Comparison of ENCODE assay signal across 26 mouse cellular contexts in the genomic region with DNA sequence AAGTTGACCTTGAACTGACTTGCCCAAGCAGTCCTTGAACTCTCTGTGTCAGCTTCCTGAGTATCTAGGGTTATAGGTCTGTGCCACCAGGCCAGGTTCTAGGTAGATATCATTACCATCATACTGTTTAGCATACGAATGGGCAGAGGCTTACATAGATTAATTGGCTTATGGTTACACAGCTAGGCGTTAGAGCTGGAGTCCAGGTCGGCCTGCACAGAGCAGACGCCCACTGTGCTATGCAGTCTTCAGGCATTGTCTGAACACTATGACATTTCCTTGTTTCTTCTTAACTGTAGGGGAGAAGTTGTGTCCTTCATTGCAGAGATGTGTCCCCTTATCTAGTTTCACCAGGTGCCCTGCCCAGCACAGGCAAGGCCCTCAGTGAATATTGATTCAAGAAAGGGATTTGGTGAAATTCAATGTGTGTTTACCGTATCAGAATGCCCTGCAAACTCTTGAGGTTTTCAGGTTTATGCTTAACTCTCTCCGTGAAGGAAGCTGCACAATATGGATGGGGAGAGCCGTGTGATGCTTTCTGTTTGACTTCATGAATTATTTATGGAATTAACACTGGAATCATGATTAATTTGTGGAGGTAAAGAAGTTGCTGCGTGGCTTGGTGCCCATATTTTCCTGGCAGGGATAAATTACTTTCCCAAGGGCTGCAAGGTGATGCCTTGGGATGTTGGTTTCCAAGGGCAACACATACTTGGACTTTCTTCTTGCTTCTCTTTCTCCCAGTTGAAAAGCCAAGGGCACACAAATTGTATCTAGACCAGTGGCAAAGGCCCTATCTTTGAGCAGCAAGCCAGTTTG.
DNase-seq lines count a peak whose midpoint lies in the region; ATAC-seq and TF ChIP-seq lines count a peak whose summit lies in the region.
"Had no signal": no experiment of that assay in that cellular context is flagged by ENCODE, and none has a peak within 500 bp of the region (broad histone marks: within the 10 kb centered on the region; RNA-seq: fewer than 3 reads in every experiment).

No protein-coding gene starts in this region.

- H3K4me3 ChIP-seq in forebrain, embryonic 13.5 days: no peak overlapping the region
- H3K4me3 ChIP-seq in forebrain, embryonic 11.5 days (ENCODE audit: low read depth, low read length): no peak overlapping the region
- no peak overlapping the region for H3K4me3 ChIP-seq in hindbrain, embryonic 13.5 days
- no peak overlapping the region for H3K4me3 ChIP-seq in hindbrain, embryonic 16.5 days (ENCODE audit: low read length)
- no peak overlapping the region for H3K4me3 ChIP-seq in midbrain, embryonic 14.5 days (replicated peaks; ENCODE audit: low read depth, low read length)
- H3K4me3 ChIP-seq: embryonic facial prominence, embryonic 12.5 days; heart, embryonic 15.5 days; layer of hippocampus, adult 2 months; left cerebral cortex, adult 2 months; limb, embryonic 12.5 days; liver, embryonic 15.5 days had no signal

- DNase-seq in forebrain, embryonic 11.5 days (ENCODE audit: low spot score): no peak
- DNase-seq in brain, embryonic 14.5 days (ENCODE audit: low read depth): peak; percentile 89
- DNase-seq in midbrain, embryonic 14.5 days: peak; percentile 42
- DNase-seq in adrenal gland, adult 2 months: no peak
- DNase-seq: adrenal gland, postnatal 10 days; cerebellum, adult 11-12 months; cerebellum, adult 9-11 months; embryo, embryonic 11 days; gastrocnemius, postnatal 10 days; kidney, adult 9 months; kidney, postnatal 14 days; lung, embryonic 14.5 days; lung, postnatal 14 days; spleen, adult 18-20 months; thymus, postnatal 4 days had no signal

- no peaks in the 10 kb centered on the region for H3K27me3 ChIP-seq in forebrain, embryonic 13.5 days
- H3K27me3 ChIP-seq in forebrain, embryonic 11.5 days (ENCODE audit: control insufficient read depth, insufficient read depth, low read length): no peaks in the 10 kb centered on the region
- no peaks in the 10 kb centered on the region for H3K27me3 ChIP-seq in hindbrain, embryonic 13.5 days
- H3K27me3 ChIP-seq in hindbrain, embryonic 16.5 days (replicated peaks; ENCODE audit: control insufficient read depth, insufficient read depth, low read length): no peaks in the 10 kb centered on the region
- peaks cover 10% of the 10 kb centered on the region for H3K27me3 ChIP-seq in midbrain, embryonic 14.5 days (ENCODE audit: control insufficient read depth, insufficient read depth, low read length)
- H3K27me3 ChIP-seq: embryonic facial prominence, embryonic 12.5 days; heart, embryonic 15.5 days; limb, embryonic 12.5 days; liver, embryonic 15.5 days had no signal

- H3K36me3 ChIP-seq in forebrain, embryonic 13.5 days (ENCODE audit: poor library complexity, severe bottlenecking): no peaks in the 10 kb centered on the region
- no peaks in the 10 kb centered on the region for H3K36me3 ChIP-seq in forebrain, embryonic 11.5 days (ENCODE audit: control insufficient read depth, insufficient read depth, low read length)
- H3K36me3 ChIP-seq in hindbrain, embryonic 13.5 days: no peaks in the 10 kb centered on the region
- no peaks in the 10 kb centered on the region for H3K36me3 ChIP-seq in hindbrain, embryonic 16.5 days (ENCODE audit: control insufficient read depth, insufficient read depth, low read length)
- H3K36me3 ChIP-seq in midbrain, embryonic 14.5 days (ENCODE audit: control insufficient read depth, insufficient read depth, low read length): no peaks in the 10 kb centered on the region
- H3K36me3 ChIP-seq: embryonic facial prominence, embryonic 12.5 days; G1E; heart, embryonic 15.5 days; limb, embryonic 12.5 days; liver, embryonic 15.5 days had no signal

- no peaks in the 10 kb centered on the region for H3K9me3 ChIP-seq in forebrain, embryonic 13.5 days (replicated peaks)
- no peaks in the 10 kb centered on the region for H3K9me3 ChIP-seq in forebrain, embryonic 11.5 days (ENCODE audit: control insufficient read depth, low read length)
- no peaks in the 10 kb centered on the region for H3K9me3 ChIP-seq in hindbrain, embryonic 13.5 days
- no peaks in the 10 kb centered on the region for H3K9me3 ChIP-seq in hindbrain, embryonic 16.5 days (ENCODE audit: control insufficient read depth, low read length)
- H3K9me3 ChIP-seq in midbrain, embryonic 14.5 days (ENCODE audit: control insufficient read depth, low read length): no peaks in the 10 kb centered on the region
- H3K9me3 ChIP-seq: embryonic facial prominence, embryonic 12.5 days; heart, embryonic 15.5 days; limb, embryonic 12.5 days; liver, embryonic 15.5 days had no signal

- H3K4me1 ChIP-seq in forebrain, embryonic 13.5 days: peaks cover 36% of the 10 kb centered on the region
- peaks cover 10% of the 10 kb centered on the region for H3K4me1 ChIP-seq in forebrain, embryonic 11.5 days (replicated peaks; ENCODE audit: control insufficient read depth, insufficient read depth, low read length)
- H3K4me1 ChIP-seq in hindbrain, embryonic 13.5 days (replicated peaks): peaks cover 35% of the 10 kb centered on the region
- H3K4me1 ChIP-seq in hindbrain, embryonic 16.5 days (ENCODE audit: control insufficient read depth, insufficient read depth, low read depth, low read length): peaks cover 11% of the 10 kb centered on the region
- H3K4me1 ChIP-seq in midbrain, embryonic 14.5 days (ENCODE audit: control insufficient read depth, insufficient read depth, low read length): peaks cover 15% of the 10 kb centered on the region
- H3K4me1 ChIP-seq: embryonic facial prominence, embryonic 12.5 days; heart, embryonic 15.5 days; liver, embryonic 15.5 days had no signal

- peak; percentile 54 for ATAC-seq in forebrain, embryonic 13.5 days
- no peak for ATAC-seq in forebrain, embryonic 11.5 days (replicated peaks; ENCODE audit: low FRiP score)
- ATAC-seq in hindbrain, embryonic 13.5 days (ENCODE audit: low FRiP score): 0 out of 2 replicates have a peak, but pooled peaks have one; percentile 27
- no peak for ATAC-seq in hindbrain, embryonic 16.5 days
- ATAC-seq in midbrain, embryonic 14.5 days (ENCODE audit: low FRiP score, low TSS enrichment): no peak
- ATAC-seq: intestine, embryonic 16.5 days had no signal

- TF ChIP-seq POLR2A in brain, embryonic 14.5 days (IDR thresholded peaks at IDR 0.05; ENCODE audit: borderline replicate concordance, extremely low read depth, insufficient read depth, insufficient read length, poor library complexity, severe bottlenecking): no peak

- 0 out of 2 replicates have a peak overlapping the region, but pooled peaks have one; percentile 6 for H3K4me2 ChIP-seq in forebrain, embryonic 13.5 days
- H3K4me2 ChIP-seq in forebrain, embryonic 11.5 days (ENCODE audit: low read depth, low read length, severe bottlenecking): no peak overlapping the region
- no peak overlapping the region for H3K4me2 ChIP-seq in hindbrain, embryonic 13.5 days
- H3K4me2 ChIP-seq in hindbrain, embryonic 16.5 days (ENCODE audit: low read length): no peak overlapping the region
- H3K4me2 ChIP-seq in midbrain, embryonic 14.5 days (ENCODE audit: low read length): no peak overlapping the region
- H3K4me2 ChIP-seq: embryonic facial prominence, embryonic 12.5 days; heart, embryonic 15.5 days; limb, embryonic 12.5 days; liver, embryonic 15.5 days; lung, embryonic 14.5 days had no signal

- H3K9ac ChIP-seq in forebrain, embryonic 13.5 days: no peak overlapping the region
- H3K9ac ChIP-seq in forebrain, embryonic 11.5 days (ENCODE audit: low read length): no peak overlapping the region
- H3K9ac ChIP-seq in hindbrain, embryonic 13.5 days: no peak overlapping the region
- H3K9ac ChIP-seq in hindbrain, embryonic 16.5 days (ENCODE audit: low read depth, low read length): no peak overlapping the region
- H3K9ac ChIP-seq in midbrain, embryonic 14.5 days (replicated peaks; ENCODE audit: low read length): no peak overlapping the region
- H3K9ac ChIP-seq: embryonic facial prominence, embryonic 12.5 days; heart, embryonic 15.5 days; limb, embryonic 12.5 days; liver, embryonic 15.5 days; lung, embryonic 14.5 days had no signal

- H3K27ac ChIP-seq in forebrain, embryonic 13.5 days: peak overlapping the region; percentile 49; the same call in 1 of the 2 replicates
- no peak overlapping the region for H3K27ac ChIP-seq in forebrain, embryonic 11.5 days (ENCODE audit: low read depth, low read length)
- H3K27ac ChIP-seq in hindbrain, embryonic 13.5 days: peak overlapping the region; percentile 55; the same call in 1 of the 2 replicates
- no peak overlapping the region for H3K27ac ChIP-seq in hindbrain, embryonic 16.5 days (ENCODE audit: low read depth, low read length)
- H3K27ac ChIP-seq in midbrain, embryonic 14.5 days (replicated peaks; ENCODE audit: low read depth, low read length): no peak overlapping the region
- H3K27ac ChIP-seq: embryonic facial prominence, embryonic 12.5 days; heart, embryonic 15.5 days; layer of hippocampus, adult 2 months; left cerebral cortex, adult 2 months; limb, embryonic 12.5 days; liver, embryonic 15.5 days had no signal

- WGBS in forebrain, embryonic 13.5 days: 32% methylated on average over 8 of the region's 8 CpGs
- WGBS in forebrain, embryonic 11.5 days: 62% methylated on average over 8 of the region's 8 CpGs
- 44% methylated on average over 8 of the region's 8 CpGs for WGBS in hindbrain, embryonic 13.5 days
- 41% methylated on average over 8 of the region's 8 CpGs for WGBS in hindbrain, embryonic 16.5 days
- 41% methylated on average over 8 of the region's 8 CpGs for WGBS in midbrain, embryonic 14.5 days

- TF ChIP-seq CTCF in brain, embryonic 14.5 days (IDR thresholded peaks at IDR 0.05; ENCODE audit: borderline replicate concordance, extremely low read depth, insufficient read depth, insufficient read length): no peak

Comparison
In these comparisons a context has a peak if more than half of its experiments do, and no peak if none do; other contexts are left out.
1. ATAC-seq: peak in forebrain, embryonic 13.5 days (single experiment) and hindbrain, embryonic 13.5 days (single experiment); none in forebrain, embryonic 11.5 days (single experiment), hindbrain, embryonic 16.5 days (single experiment) and midbrain, embryonic 14.5 days (single experiment).
2. H3K27ac ChIP-seq: peak in forebrain, embryonic 13.5 days (single experiment) and hindbrain, embryonic 13.5 days (single experiment); none in forebrain, embryonic 11.5 days (single experiment), hindbrain, embryonic 16.5 days (single experiment) and midbrain, embryonic 14.5 days (single experiment).
3. DNase-seq: peak in brain, embryonic 14.5 days (single experiment) and midbrain, embryonic 14.5 days (single experiment); none in forebrain, embryonic 11.5 days (single experiment) and adrenal gland, adult 2 months (single experiment).